Mouse (Mus musculus) left cerebral cortex, adult 2 months (tissue): ENCODE measurements at regions not wholly inside any gene's neighbourhood (a gene's known extent, or its start where the extent isn't known, plus 50 kb on each side); places are given as distances from the start of the nearest gene placed in this dataset.

Experiments
- DNase-seq, 2 experiments: peaks; one replicate each; pipeline ENCODE4 v3.0.0; 2021 to 2022; ENCODE audit warnings: low spot score in 2 of 2, mixed read lengths in 1 of 2; ENCODE audit errors: extremely low spot score in 1 of 2
- H3K27ac ChIP-seq: fragments of 200-600 bp; 2 replicates; pipeline ENCODE4 v1.8.1; 2022
- H3K4me3 ChIP-seq: fragments of 200-600 bp; 2 replicates; pipeline ENCODE4 v1.8.1; 2022
- CTCF ChIP-seq: fragments of 200-600 bp; IDR thresholded peaks from 2 replicates; pipeline ENCODE4 v1.8.1; 2022; ENCODE audit warnings: antibody characterized with exemption, mild to moderate bottlenecking, moderate library complexity
- intact Hi-C: fragments of 180-260 bp; cut with DNase I; formaldehyde crosslinking; loops from one replicate; pipeline ENCODE4 v1.15.1; 2025

DNA sequence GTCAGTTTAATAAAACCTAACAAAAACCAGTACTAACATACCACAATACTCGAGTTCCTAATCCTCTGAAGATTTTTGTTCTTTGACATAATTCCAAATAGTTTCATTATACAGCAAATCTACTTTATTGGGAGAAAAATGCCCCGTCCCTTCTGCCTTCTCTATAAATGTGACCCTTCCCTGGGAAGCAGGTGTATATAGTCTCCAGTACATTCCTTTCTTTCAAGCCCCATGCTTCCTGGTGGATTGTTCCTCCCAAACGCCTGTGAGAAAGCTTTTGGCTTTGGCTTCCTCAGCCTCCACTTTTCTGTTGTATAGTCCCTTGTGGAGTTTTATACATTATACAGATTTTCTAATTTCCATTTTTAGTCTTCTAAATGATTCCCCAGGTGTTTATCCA is 1001.8 kb upstream of the Tenm3 start:
- H3K4me3 ChIP-seq, result no peak overlapping the region
- no peak overlapping the region for H3K27ac ChIP-seq
- intact Hi-C loops, result no loop called here
- DNase-seq, result no peak
- TF ChIP-seq CTCF, result no peak

DNA sequence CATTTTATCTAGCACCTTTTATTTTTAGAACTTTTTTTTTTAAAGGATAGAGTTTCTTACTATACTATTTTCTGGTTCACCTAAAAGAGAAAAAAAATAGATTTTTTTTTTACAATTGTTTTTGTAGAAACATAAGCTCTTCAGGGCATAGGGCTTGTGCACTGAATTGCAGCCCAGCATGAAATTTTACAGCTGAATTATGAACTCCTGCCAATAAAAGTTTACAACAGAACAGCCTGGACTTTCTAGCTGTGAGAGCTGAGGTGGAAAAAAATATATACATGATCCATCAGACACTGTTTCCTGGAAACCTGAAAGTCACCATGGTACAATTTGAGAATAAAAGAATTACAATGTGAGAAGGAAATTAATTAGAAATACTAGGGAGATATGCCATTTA is 988.2 kb upstream of the Tenm3 start:
- intact Hi-C loops, result no loop called here
- Histone ChIP-seq H3K4me3 (no peak overlapping the region), H3K27ac (no peak overlapping the region)
- no peak for TF ChIP-seq CTCF
- DNase-seq, result no peak

DNA sequence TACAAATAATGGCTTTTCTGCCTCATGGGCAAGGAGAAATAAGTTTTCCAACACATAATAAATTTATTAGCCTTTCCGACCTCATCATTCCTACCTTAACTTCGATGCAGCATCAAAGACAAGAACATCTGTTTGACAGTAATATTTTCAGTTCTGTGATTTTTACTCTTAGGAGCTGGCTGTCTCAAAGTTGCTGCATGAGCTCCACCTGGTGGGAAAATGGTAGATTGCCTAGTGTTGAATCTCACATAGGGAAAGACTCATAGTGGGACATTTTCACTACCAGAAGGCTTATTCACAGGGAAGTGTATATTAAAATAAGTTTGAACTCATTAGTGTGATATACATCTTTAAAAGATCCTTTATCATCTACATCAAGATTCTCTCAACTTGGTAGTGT is 985.6 kb upstream of the Tenm3 start:
- Histone ChIP-seq H3K4me3 (no peak overlapping the region), H3K27ac (no peak overlapping the region)
- TF ChIP-seq CTCF, result peak; percentile 81
- peak; percentile 61 to 63 for DNase-seq
- intact Hi-C loops, result loop anchor here (5.0 kb wide), 4 partner anchors 293 to 1962 kb away; no protein-coding TSS in a partner anchor

DNA sequence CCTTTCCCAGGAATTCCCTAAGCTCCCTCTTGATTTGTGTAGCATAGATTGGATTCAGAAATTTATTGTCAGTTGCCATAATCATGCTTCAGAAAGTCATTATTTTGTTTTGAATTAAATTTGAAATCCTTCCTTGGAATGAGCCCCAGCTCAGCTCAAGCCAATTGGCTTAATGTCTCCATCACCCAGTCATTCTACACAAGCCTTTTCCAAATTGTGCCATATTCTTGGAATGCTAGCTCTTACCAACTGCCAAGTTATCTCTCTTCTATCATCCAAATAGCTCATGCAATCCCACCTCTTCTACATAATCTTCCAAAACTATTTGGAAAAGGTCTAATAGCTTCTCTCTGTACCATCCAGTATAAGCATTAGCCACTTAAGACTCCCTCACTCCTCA is 982.5 kb upstream of the Tenm3 start:
- no peak for TF ChIP-seq CTCF
- Histone ChIP-seq H3K27ac (no peak overlapping the region), H3K4me3 (no peak overlapping the region)
- intact Hi-C loops, result loop anchor here (5.0 kb wide), 4 partner anchors 296 to 1959 kb away; no protein-coding TSS in a partner anchor
- no peak for DNase-seq

DNA sequence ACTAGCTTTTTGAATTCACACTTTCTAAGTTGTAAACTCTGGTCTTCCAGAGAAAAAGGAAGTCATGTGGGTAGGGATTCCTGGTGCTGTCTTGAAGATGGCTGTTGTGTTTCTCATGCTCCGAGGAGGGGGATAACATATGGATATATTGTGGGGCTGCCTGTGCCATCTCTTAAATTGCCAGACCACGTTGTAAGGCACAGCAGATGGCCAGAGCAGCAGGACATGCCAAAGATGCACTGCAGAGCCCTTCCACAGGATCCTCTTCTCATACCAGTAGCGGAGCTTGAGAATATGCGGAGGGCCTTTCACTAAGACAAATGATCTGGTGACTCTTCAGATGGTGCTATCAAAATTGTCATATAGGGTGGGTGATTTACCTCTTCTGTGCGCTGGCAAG is 981.2 kb upstream of the Tenm3 start:
- no peak for DNase-seq
- TF ChIP-seq CTCF, result no peak
- intact Hi-C loops, result loop anchor here (5.0 kb wide), 4 partner anchors 297 to 1958 kb away; no protein-coding TSS in a partner anchor
- Histone ChIP-seq H3K4me3 (no peak overlapping the region), H3K27ac (no peak overlapping the region)

DNA sequence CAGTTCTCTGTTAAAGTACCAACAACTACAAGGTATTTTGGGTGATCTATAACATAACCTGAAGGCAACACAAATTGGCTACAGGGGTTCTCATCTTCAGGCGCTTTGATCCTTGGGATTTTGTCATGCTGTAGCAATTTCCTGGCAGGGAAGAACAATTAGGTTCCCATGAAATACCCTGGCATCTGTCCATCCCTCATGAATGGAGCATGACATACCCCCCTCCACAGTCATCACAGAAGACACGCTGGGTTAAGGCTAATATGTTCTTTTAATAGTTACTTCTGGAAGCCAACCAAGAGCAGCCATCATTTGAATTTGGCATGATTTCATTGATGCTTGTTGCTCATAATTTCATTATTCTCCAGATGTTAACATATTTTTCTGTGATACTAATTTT is 979.0 kb upstream of the Tenm3 start:
- no peak for TF ChIP-seq CTCF
- Histone ChIP-seq H3K27ac (no peak overlapping the region), H3K4me3 (no peak overlapping the region)
- intact Hi-C loops, result no loop called here
- DNase-seq, result no peak

DNA sequence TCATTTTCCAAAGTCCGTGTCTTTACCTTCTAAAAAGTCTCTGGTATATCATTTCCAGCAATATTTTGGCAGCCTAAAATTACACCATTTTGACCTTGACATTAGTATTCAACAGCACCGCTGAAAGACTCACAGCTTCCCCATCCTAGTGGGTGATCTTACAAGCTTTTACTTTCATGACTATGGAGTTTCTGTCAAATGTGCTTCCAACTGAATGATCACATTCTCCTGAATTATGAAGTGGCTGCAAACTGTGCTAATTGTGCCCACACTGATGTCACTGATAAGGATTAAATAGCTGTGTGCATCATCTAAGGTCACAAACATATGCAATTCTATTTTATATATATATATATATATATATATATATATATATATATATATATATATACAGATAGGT is 955.5 kb upstream of the Tenm3 start:
- intact Hi-C loops, result no loop called here
- Histone ChIP-seq H3K27ac (no peak overlapping the region), H3K4me3 (no peak overlapping the region)
- TF ChIP-seq CTCF, result no peak
- no peak for DNase-seq

DNA sequence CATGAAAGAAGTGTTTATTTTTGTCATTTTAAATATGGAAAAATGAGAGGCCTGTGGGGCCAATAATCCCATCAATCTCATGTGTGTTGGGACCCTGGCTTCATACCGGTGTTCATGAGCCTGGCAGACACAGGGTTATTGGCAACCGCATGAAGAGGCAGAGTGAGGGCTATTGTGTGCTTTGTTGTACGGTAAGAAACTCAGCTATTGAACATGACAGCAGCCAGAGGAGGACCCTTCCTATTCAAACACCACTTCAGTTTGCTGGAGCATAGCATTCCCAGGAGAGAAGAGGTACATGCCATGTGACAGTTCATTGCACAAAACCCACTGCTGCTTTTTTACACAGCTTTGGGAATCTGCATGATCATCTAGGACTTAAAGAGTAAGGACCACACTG is 953.0 kb upstream of the Tenm3 start:
- Histone ChIP-seq H3K27ac (no peak overlapping the region), H3K4me3 (no peak overlapping the region)
- TF ChIP-seq CTCF, result no peak
- intact Hi-C loops, result no loop called here
- DNase-seq, result no peak

DNA sequence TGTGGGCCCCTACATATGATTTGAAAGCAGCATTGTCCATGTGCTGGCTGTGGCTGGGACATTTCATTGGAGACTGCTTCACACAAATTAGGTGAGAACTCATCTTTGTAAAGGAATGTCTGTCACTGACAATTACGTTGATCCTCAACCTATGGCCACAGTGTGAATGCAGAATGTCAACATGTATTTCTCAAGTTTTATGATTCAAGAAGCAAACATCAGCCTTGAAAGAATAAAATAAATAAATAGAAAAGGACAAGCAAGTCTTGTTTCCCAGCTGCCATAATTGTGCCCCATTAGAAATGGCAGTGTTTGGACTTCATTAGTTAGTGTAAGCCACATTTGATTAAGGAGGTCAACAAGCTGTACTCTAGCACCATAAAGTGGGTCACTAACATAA is 950.7 kb upstream of the Tenm3 start:
- Histone ChIP-seq H3K27ac (no peak overlapping the region), H3K4me3 (no peak overlapping the region)
- no peak for DNase-seq
- intact Hi-C loops, result no loop called here
- no peak for TF ChIP-seq CTCF

DNA sequence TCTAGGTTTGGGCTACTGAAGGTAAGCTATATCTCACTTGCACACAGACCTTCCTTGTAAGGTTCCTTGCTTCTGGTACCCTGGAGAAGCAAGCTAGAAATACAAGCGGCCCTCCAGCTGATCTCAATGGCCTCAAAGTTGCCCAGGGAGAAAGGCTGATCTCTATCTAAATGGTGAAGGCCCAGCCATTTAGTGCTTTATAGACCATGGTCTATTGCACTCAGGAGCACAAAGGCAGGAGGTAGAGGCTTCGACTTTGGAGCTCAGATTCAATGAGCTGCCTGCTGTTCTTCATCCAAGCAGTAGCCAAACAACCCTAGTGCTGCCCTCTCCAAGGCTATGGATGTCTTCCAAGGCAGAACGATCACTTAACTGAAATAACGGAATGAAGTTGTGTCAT is 926.1 kb upstream of the Tenm3 start:
- Histone ChIP-seq H3K4me3 (no peak overlapping the region), H3K27ac (no peak overlapping the region)
- no peak for DNase-seq
- intact Hi-C loops, result no loop called here
- no peak for TF ChIP-seq CTCF

DNA sequence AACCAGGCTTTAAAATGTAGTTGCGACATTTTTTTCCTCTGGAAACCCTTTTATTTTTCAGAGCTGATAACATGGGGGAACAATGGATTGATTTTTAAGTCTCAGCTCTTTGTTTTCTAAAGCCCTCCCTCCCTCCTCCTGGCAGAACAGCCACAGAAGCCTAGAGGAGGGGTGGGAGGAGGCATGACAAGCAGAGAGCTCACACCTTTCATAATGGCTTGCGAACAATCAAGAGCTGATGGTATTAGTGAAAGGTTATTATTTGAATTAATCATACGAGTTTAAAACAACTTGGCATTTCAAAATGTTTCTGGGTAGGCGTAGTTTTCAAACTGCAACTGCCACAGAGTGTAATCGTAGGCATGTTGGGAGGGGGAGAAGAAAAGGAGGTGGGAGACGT is 894.3 kb upstream of the Tenm3 start:
- DNase-seq, result peak in 1 of 2 experiments; percentile 11
- H3K4me3 ChIP-seq, result no peak overlapping the region
- no peak for TF ChIP-seq CTCF
- intact Hi-C loops, result no loop called here
- no peak overlapping the region for H3K27ac ChIP-seq

DNA sequence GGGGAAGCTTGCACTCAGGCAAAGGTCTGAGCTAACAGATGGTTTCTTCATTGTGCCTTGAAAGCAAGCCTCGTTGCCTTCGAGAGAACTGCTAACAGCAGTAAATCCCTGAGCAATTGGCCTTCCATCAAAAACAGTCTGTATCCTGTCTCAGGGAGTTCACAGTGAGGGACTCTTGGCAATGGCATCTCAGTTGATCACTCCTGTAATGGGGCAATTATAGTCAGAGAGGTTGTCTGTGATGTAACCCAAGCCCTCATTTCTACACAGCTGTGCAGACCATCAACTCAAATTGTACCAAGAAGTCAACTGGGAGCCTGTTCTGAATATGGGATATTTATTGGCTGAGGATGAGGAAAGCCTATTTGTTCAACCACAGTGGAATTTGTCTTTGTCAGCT is 885.4 kb upstream of the Tenm3 start:
- intact Hi-C loops, result no loop called here
- no peak overlapping the region for H3K27ac ChIP-seq
- no peak for TF ChIP-seq CTCF
- H3K4me3 ChIP-seq, result no peak overlapping the region
- no peak for DNase-seq

DNA sequence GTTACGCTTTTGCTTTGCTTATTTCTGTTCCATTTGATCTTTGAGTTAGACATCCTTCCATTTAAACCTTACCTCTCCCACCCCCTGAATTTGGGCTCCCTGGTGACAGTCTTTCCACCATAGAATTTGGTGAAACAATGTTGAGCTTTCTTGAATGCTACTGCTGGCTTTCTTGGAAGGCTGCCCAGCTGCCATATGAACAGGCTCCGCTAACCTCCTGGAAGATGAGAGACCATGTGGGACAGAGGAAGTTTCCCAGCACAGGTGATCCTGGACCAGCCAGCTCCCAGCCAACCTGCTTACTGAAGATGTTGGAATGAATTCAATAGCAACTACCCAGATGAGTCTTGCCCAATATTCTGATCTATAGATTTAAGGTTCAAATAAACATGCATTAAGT is 868.6 kb upstream of the Tenm3 start:
- Histone ChIP-seq H3K4me3 (no peak overlapping the region), H3K27ac (no peak overlapping the region)
- TF ChIP-seq CTCF, result no peak
- no peak for DNase-seq
- intact Hi-C loops, result no loop called here

DNA sequence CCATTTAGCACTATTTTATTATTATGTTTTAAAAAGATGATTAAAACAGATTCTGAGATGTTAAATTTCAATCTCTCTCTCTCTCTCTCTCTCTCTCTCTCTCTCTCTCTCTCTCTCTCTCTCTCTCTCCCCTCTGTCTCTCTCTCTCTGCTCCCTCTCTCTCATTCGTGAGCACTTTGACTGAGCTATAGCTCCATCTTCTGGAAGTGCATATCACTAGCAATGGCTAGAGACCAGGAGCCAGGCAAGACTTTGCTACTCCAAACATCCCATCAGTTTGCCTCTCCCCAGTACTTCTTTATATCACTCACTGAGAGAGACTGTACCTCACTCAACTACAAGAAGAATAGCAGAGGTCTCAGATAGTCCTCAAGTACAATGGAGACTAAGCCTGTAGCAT is 865.0 kb upstream of the Tenm3 start:
- Histone ChIP-seq H3K27ac (no peak overlapping the region), H3K4me3 (no peak overlapping the region)
- intact Hi-C loops, result loop anchor here (5.0 to 10.0 kb wide), 3 partner anchors 1154 to 1834 kb away; no protein-coding TSS in a partner anchor
- DNase-seq, result peak in 1 of 2 experiments; percentile 10
- TF ChIP-seq CTCF, result peak; percentile 59
